Mouse (Mus musculus) kidney, embryonic 14.5 days (tissue): ENCODE data around the gene Ankrd33. TPM values are rescaled to one million over a fixed set of nuclear protein-coding genes. Genes with fewer than 3 reads are reported as not detected.

ENCODE experiments used
- ATAC-seq: fragments of 200-750 bp; cut with Nextera tagmentation; 2 replicates; pipeline ENCODE4 v1.8.0; 2017; ENCODE audit warnings: moderate number of reproducible peaks, mild to moderate bottlenecking, moderate TSS enrichment, moderate library complexity; ENCODE audit not compliant: low FRiP score, low TSS enrichment
- H3K27ac ChIP-seq: fragments of 300-500 bp; sonication (generic); 2 replicates; pipeline ENCODE4 v1.5.1; 2014; ENCODE audit warnings: low read depth, mild to moderate bottlenecking, low read length, moderate library complexity, mixed read lengths
- H3K27me3 ChIP-seq: fragments of 300-500 bp; sonication (generic); 2 replicates; pipeline ENCODE4 v1.6.1; 2014; ENCODE audit warnings: mild to moderate bottlenecking, low read length; ENCODE audit not compliant: control insufficient read depth, insufficient read depth
- H3K36me3 ChIP-seq: fragments of 300-500 bp; sonication (generic); 2 replicates; pipeline ENCODE4 v1.6.1; 2014; ENCODE audit warnings: low read length, mixed read lengths; ENCODE audit not compliant: control insufficient read depth, insufficient read depth
- H3K4me1 ChIP-seq: fragments of 300-500 bp; sonication (generic); 2 replicates; pipeline ENCODE4 v1.6.1; 2014; ENCODE audit warnings: low read length, mixed read lengths; ENCODE audit not compliant: control insufficient read depth, insufficient read depth
- H3K4me2 ChIP-seq: fragments of 300-500 bp; sonication (generic); replicated peaks from 2 replicates; pipeline ENCODE4 v1.6.1; 2014; ENCODE audit warnings: low read depth, mild to moderate bottlenecking, low read length
- H3K4me3 ChIP-seq: fragments of 300-500 bp; sonication (generic); 2 replicates; pipeline ENCODE4 v1.5.1; 2014; ENCODE audit warnings: mild to moderate bottlenecking, low read length
- H3K9ac ChIP-seq: fragments of 300-500 bp; sonication (generic); 2 replicates; pipeline ENCODE4 v1.6.1; 2014; ENCODE audit warnings: low read depth, mild to moderate bottlenecking, low read length, moderate library complexity
- H3K9me3 ChIP-seq: fragments of 300-500 bp; sonication (generic); 2 replicates; pipeline ENCODE4 v1.6.1; 2016; ENCODE audit warnings: low read length; ENCODE audit not compliant: control insufficient read depth
- WGBS: fragments of 180-500 bp; shearing (Covaris S2); extraction: QIAGEN DNeasy Blood & Tissue Kit; methylation state at CpG from one replicate; pipeline ENCODE4 v1.1.7; 2014; 5-methylcytosine and 5-hydroxymethylcytosine counted together
- polyA plus RNA-seq: library from polyadenylated mRNA; unstranded; fragments of >200 nt; fragmentation: Nextera tagmentation; extraction: Ambion mirVana; gene quantifications from 2 replicates; pipeline ENCODE4 v1.2.1, GENCODE M21; 2014

Ankrd33 gene
- polyA plus RNA-seq, 1 experiment from 2014 or later = not detected

GRCm38 (mm10) chr15:101167553-101167952 lies 52.0 kb downstream of the Ankrd33 start:
- Histone ChIP-seq H3K27ac (no peak overlapping the region), H3K4me2 (no peak overlapping the region)
- 73% methylated on average over 11 of the region's 11 CpGs for WGBS

More at GRCm38 (mm10) chr15:101167553-101167952, 52.0 kb downstream of the Ankrd33 start:
- ATAC-seq = no peak
- no peaks in the 10 kb centered on the region for H3K36me3 ChIP-seq
- H3K27me3 ChIP-seq = no peaks in the 10 kb centered on the region
- no peak overlapping the region for H3K9ac ChIP-seq
- H3K4me3 ChIP-seq = no peak overlapping the region
- H3K4me1 ChIP-seq = peaks cover 25% of the 10 kb centered on the region
- no peaks in the 10 kb centered on the region for H3K9me3 ChIP-seq

Other genes with a start within 250 kb of the Ankrd33 start
- 15.1 and 18.4 TPM in 2 replicates for gene Scn8a, start 245.9 kb upstream of the Ankrd33 start, polyA plus RNA-seq
- not detected in 2 replicates for gene Gm47841, start 68.4 kb upstream of the Ankrd33 start, polyA plus RNA-seq
- gene Fignl2, start 37.2 kb upstream of the Ankrd33 start, polyA plus RNA-seq = 0.58 and 0.73 TPM in 2 replicates
- 6.3 and 8.8 TPM in 2 replicates for gene Acvrl1, start 12.8 kb downstream of the Ankrd33 start, polyA plus RNA-seq
- 6.0 and 7.2 TPM in 2 replicates for gene Acvr1b, start 58.3 kb downstream of the Ankrd33 start, polyA plus RNA-seq
- 5.0 and 5.7 TPM in 2 replicates for gene Grasp, start 108.4 kb downstream of the Ankrd33 start, polyA plus RNA-seq
- gene Nr4a1, start 138.5 kb downstream of the Ankrd33 start, polyA plus RNA-seq = 4.5 and 5.0 TPM in 2 replicates
- gene Atg101, start 168.5 kb downstream of the Ankrd33 start, polyA plus RNA-seq = 71.8 and 76.5 TPM in 2 replicates
- 25.8 and 28.2 TPM in 2 replicates for gene 6030408B16Rik, start 177.5 kb downstream of the Ankrd33 start, polyA plus RNA-seq